Mouse (Mus musculus) ES-CJ7 (cell line): ENCODE measurements around the gene Zik1.
A peak's percentile ranks its signal among the peaks of the same experiment; 100 is the strongest.

Experiments
- DNase-seq: peaks from one replicate; pipeline ENCODE4 v3.0.0; 2011; ENCODE audit warnings: low read depth, low spot score

The Zik1 gene

DNA sequence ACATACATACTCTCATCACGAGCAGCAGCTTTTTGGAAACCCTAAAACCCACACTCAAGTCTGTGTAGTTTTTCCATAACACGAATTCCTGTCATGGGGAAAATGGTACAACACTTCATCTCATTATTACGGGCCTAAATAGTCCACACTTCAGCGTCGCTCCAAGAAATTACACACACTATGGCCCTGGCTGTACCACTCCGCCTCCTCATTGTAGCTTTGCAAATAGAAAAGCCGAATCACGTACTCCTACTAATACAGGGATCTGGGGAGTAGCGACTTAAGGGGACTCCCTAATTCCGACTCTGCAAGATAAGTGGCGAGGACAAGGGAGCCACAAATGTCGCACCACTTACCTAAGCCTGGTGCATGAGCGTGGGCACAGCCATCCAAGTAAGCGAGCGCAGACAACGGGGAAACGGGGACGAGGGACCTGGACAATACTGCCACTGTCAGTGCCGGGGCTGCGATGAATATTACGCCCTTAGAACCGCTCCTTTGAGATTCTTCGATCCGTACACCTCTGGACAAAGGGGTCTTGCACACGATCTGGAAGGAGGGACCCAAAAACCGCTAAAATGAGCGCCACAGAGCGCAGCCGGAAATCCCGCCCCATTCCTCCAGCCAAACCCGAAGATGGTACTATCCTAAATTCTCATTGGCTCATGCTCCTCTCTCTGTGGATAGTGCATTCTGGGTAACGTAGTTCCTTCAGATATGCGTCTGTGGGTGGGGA is at the start of gene Zik1:
Gene Zik1 (minus strand): TSS at position 609 of the 736 bp plus-strand sequence.
- peak; percentile 92 for DNase-seq

DNA sequence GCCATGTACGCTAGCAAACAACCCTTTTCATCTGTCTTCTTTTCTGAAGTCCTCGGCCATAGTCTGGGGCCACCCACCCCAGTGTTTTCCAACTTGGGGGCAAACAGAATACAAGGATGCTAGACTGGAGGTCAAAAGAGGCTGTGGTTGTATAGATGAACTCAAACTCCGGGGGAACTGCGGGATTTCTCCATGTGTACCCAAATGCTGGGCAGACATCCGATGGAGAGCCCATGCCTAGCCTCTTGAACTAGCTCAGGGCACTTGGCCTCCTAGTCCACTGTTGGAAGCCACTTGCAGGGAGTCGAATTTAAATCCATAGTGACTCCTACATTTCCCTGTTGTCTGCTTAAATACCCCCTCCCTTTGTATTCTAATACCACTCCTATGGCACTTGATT is 384 bp upstream of the Zik1 start:
- no peak for DNase-seq

DNA sequence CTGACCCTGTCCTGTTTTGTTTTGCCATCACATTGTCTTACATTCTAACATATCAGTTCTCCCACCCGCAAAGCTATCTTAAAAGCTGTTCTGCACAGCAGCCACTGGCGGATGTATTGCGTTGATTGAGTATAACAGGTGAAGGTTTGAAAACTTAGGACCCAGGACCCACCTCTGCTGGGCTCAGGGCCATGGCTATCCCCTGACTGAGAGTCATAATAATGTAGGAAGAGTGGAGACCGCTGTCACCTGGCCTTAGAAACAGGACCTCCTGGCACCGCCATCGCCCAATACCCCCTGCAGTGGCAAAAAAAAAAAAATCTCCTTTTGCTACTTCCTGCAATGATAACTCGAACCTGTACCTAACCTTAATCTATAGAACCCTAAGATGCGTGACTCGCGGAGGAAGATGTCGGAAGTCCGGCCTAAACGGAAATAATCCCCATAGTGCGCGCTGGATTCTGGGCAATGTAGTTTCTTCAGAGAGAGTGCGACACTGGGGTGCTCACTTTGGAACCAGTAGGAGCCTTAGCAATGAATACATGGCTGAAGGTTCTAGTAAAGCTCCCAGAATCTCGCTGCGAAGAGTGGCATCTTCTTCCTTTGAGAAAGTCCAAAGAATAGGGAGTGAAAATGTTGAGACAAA is 14.5 kb downstream of the Zik1 start:
- DNase-seq = peak; percentile 35

DNA sequence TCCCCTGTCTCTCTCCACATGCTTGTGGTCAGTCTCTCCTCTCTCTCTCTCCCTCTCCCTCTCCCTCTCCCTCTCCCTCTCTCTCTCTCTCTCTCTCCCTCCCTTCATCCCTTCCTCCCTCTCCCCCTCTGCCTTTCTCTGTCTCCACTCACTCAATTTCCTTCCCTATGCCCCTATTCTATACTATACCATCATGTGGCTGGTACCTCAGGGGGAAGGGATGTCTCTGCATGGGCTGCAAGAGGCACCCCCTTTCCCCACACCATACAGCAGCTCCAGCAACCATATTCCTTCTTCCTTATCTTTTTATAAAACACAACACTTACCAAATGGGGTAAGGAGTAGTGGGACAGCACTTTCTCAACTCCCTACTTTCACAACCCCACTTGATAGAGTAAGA is 15.4 kb downstream of the Zik1 start:
- DNase-seq = no peak

DNA sequence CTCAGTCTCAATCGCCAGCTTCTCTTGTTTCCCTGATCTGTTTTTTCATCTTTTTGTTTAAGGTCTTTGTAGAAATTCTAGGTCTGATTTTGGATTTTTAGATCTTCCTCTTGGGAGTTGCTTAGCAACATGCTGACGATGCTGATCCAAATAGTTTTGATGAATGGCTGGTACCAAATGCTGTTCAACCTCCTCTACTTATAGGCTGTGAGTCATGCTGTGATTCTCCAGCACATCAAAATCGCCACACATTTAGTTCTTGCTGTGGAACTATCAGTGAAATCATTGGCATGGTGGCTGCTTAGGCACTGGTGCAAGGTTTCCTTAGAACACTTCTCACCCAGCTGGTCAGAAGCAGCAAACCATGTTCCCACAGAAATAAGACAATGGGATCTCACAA is 37.0 kb downstream of the Zik1 start:
- DNase-seq = no peak

DNA sequence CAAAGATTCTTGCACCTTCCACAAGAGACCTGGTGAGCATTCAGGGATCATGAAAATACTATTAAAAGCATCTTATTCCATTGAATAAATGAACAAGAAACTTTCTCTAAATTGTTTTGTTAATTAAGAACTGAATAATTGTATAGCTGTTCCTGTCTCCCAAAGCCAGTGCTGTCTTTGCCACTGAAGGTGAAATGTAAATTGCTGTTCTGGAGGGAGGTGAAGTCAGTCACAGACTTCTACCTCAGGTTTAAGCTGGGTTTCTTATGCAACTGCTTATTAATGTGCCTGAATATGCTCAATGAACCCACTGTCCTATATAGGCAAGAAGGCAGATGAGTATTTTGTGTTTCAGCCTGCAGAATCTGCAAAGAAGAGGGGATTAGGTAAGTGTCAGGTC is 52.2 kb downstream of the Zik1 start, which contains the start of gene Vmn1r67:
Gene Vmn1r67 (plus strand): TSS at position 301 of the 400 bp plus-strand sequence.
- no peak for DNase-seq
